Mouse (Mus musculus) ovary, adult 18-20 months (tissue): Measurements from ENCODE around the gene Dgki.

Experiments
- DNase-seq: peaks from one replicate; pipeline ENCODE4 v3.0.0; 2022; ENCODE audit warnings: low spot score, mixed read lengths

Gene Dgki

DNA sequence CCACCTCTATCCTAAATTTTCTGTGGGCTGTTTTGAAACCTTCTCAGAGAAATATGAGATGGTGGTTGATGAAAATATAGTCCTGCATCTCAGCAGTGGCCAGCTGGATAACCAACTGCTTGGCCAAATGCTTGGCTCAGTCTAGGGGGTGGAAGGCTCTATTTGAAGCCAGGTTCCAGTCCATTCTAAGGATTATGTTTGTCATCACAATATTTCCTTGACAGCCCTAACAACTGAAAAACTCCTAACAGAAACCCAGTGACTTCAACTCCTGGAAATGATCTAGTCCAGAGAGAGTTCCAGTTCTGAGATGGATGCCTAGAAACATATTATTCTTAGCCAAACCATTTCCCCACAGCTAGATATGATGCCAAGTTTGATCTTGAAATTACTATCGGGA is 454.7 kb downstream of the Dgki start:
- DNase-seq = no peak

- no peak for DNase-seq
These were observed 455.7 kb downstream of the Dgki start for GRCm38 (mm10) chr6:36844258-36844657.

DNA sequence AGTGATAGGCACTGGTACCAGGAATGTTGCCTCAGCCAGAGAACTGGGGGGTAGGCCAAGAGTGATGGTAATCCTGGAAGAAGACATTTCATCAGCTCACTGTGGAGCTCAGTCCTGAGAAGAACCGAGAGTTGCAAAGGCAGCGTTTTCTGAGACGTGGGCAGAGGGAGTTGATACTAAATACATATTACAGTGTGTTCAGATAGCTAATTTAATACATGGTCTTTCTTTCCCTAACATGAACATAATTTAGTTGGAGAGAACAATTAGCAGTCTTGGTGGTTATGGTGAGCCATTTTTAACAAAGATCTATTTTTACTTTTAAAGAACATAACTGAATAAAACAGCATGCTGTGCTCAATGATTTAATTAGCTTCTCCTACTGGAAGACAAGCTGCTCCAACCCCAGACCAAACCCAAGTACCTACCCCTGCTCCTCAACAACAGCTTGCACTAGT is 456.9 kb downstream of the Dgki start:
- DNase-seq = no peak

- no peak for DNase-seq
These were observed 457.7 kb downstream of the Dgki start for GRCm38 (mm10) chr6:36842101-36842922.

- no peak for DNase-seq
These were observed 458.3 kb downstream of the Dgki start for GRCm38 (mm10) chr6:36841701-36842100.

DNA sequence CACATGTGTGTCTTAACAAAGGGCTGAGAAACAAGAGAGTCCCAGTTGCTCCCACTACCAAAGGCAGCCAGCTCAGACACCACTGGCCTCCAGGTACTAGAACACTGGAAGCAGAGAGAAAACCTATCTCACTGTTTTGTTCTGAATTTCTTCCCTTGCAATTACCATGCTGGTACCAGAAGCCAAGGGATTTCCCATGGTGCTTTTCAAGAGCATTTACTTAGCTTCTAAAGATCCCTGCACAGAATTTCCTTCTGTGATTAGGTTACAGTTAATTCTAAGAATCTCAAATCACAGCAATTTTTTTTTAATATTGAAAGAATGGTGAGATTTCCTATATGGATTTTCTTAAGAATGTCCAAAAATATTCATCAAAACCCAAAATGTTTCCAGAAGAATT is 458.8 kb downstream of the Dgki start:
- DNase-seq = no peak

GRCm38 (mm10) chr6:36838747-36839146 is 461.2 kb downstream of the Dgki start:
- no peak for DNase-seq

DNA sequence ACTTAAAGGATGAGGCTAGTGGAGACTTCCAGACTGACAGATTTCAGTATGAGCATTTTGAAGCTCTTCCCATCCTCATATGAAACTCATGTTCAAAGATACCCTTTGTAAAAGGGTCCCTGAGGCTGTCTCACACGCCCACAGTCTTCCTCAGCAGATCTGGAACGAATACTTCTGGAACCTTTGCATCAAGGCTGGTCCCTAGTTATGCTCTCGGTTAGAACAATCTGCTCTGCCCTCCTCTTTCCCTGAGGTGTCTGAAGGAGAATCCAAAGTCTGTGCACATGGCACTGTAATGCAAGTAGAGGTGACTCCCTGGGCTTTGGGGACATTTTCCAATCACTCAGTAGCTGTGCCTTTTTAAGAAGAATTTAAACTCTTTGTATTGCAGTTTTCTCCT is 464.6 kb downstream of the Dgki start:
- DNase-seq = no peak

DNA sequence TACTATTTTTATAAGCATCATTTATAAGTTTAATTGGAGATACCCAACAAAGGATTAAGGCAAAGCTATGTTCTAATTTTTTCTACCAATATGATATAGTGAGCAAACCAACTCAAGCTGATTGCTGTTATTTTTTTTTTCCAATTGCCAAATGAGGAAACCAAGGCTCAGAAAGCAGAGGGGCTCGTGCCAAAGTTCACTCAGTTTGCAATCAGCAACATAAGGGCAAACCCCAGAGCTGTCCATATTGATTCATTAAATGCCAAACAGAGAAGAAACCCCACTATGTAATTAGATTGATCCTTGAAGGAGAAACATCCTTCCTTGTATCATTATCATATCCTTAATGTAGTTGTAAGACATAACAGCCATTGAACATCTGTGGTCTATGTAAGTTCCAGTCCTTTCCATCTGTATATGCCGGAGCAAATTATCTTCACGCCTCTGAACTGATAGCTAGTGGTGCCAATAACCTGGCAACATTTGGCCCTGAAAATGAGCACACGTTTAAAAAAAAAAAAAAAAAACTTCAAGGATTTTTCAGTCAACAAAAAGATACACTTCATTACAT is 465.2 kb downstream of the Dgki start:
- DNase-seq = no peak

GRCm38 (mm10) chr6:36832681-36833080 is 467.3 kb downstream of the Dgki start:
- no peak for DNase-seq

- DNase-seq = no peak
These were observed 467.8 kb downstream of the Dgki start for GRCm38 (mm10) chr6:36832207-36832606.

DNA sequence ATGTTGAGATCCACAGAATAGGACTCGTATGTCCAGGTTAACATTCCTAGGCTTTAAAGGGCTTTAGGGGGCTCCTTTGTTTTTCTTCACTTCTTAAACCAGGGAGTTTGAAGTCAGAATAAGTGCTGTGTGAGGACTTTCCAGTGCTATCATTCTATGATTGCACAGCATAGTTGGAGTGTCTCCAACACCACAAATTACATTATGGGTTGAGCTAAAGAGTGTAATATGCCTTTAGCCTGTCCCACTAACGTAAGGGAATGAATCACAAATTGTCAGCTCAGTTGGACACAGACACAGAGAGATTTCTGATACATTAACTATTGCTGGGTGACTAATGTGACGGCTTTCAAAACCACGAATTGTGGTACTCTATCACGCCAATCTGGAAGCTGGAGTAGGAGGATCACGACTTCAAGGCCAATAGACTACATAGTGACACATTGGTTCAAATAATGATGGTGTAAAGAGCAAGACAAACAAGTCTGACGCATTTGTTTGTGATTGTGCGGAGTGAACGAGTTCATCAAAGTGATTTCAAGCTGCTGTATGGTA is 469.5 kb downstream of the Dgki start:
- no peak for DNase-seq

DNA sequence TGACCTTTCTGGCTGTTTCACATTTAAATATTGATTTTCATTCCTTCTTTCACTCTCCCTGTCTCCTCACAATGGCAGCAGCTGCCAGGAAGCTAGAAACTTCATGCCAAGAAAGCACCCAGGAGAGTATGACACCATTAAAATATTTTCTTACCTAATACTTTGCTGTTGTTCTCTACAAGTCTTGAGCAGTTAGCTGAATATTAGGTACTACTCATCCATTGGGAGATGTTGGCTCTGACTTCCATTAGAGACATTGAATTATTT is 480.3 kb downstream of the Dgki start:
- DNase-seq = no peak

DNA sequence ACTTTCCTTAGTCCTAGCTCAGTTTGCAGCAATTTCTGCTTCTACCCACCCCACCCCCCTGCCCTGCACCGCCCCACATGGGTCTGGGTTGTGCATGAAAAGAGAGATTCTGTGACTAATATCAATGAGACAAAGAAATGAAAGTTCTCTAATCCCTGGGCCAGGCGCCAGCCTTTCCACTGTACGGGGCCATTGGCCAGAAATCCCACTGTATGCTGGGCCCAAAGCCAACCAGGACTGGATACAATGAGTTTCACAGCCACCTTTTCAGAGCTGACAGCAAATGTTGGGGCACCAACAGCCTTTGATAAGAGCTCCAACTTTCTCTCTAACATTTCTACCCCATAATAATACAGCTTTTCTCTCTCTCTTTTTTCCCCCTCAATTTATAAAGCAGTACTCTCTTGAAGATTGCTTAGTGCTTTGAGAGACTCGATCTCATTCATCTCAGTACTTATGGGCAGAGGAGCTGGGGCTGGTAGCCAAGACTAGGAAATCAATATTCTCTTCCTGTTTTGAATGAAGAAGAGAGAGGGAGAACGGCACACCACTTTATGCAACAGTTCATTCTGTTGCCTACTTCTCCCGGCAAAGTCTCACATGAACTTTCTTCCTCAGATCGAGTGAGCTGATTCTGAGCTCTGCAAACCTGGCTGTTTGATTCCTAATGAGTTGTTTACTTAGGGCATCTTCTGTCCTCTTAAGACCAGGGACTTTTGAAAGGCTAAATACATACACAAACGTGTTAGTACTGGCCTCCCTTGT is 480.8 kb downstream of the Dgki start:
- DNase-seq = peak; percentile 46

DNA sequence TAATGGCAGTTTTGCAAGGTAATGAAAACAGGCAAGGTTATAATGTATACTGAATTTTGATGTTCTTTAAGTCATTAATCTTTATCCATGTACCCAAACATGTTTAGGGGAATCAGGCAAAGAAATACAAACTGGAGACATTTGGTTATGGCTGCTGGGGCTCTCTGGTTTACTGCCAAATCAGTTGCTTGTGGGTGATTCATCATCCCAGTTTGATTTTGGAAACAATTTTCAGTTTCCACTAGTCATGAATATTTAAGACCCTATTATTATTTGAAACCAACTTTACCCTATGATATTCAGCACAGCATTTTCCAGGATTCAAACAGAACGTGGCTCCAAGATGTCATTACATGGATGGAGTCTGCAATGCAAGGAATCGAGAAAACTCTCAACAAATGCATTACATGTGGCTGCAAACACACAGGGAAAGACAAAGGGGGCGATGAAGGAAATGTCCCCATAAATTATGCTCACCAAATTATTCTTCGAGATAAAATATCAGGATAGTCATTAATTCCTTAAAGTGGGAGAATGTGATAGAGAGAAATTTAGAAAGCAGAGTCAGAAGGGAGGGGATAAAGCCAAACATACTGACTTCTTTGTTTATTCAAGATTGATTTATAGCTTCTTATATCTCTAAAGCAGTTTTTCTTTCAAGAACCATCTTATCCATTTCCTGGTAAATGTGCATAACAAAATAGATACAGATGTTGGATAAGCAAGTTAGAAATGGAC is 481.5 kb downstream of the Dgki start:
- DNase-seq = no peak

GRCm38 (mm10) chr6:36816666-36817065 is 483.3 kb downstream of the Dgki start:
- no peak for DNase-seq

GRCm38 (mm10) chr6:36815992-36816391 is 484.0 kb downstream of the Dgki start:
- no peak for DNase-seq

GRCm38 (mm10) chr6:36812666-36813515 is 487.1 kb downstream of the Dgki start:
- no peak for DNase-seq

DNA sequence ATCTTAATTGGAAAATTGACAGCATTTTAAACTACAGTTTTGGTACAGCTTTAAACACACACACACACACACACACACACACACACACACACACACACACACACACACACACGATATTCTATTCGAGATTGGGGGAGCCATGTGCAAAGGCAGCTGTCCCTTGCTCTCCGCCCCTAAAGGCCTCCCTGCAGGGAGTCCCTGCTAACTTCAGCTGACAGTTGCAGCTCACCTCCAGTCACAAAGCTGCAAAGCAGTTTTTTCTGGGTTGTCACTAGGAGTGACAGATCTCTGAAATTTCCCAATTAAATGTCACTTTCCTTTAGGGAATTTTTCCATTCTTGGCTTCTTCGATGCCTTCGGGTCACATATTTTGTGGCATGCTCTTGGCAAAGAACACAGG is 489.5 kb downstream of the Dgki start:
- DNase-seq = no peak

DNA sequence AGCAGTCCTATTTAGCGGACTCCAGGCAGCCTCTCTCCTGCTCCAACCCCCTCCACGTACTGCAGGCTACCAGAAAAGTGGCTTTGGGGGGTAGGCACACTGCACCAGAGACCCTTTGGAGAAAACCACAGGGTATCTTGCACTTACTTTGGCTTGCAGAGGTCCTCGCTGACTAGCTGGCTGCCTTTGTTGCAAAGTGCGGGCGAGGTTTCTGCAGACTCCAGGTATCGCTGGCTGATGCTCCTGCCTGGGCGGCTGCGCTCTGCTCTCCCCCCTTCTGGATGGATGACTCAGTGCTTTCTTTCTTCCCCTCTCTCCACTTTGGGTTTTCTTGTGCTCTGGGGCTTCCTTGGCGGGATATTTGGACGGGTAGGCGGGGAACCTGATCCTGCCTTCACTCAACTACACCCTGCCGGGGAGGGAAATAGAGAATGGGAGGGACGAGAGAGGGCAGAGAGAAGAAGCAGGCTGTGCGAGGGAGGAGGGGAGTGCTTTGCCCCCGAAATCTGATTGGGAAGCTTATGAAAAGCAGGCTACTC is 490.2 kb downstream of the Dgki start, which contains the start of gene Ptn:
Gene Ptn, minus strand, starts transcription at position 474 of the 539 bp plus-strand sequence.
- no peak for DNase-seq

DNA sequence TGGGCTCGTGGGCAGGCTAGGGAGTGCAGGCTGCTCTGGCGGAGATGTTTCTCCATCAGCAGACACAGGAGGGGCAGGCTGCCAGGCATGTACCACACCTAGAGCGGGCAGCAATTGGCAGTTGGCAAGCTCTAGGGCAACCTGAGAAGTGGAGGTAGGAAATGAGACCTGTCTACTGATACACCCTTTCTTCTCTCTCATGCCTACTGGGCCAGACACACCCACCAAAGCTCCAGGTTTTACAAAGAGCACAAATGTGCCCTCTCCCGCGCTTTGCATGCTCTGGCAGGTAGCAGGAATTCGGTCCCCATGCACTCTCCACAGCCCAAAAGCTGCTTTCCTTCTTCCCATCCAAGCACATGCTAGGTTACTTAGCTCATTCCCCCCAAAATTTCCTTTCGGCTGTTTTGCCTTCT is 490.7 kb downstream of the Dgki start:
- no peak for DNase-seq
